Mouse (Mus musculus) embryonic fibroblast, embryonic 13.5 days (primary cell): ENCODE measurements around the gene Fam234b.

Experiments used
- CTCF ChIP-seq: IDR thresholded peaks from 2 replicates; pipeline ENCODE4 v1.5.1; 2011; ENCODE audit warnings: mild to moderate bottlenecking, control low read depth, low read length, moderate library complexity, borderline replicate concordance; ENCODE audit not compliant: insufficient read depth
- POLR2A ChIP-seq: IDR thresholded peaks from 2 replicates; pipeline ENCODE4 v1.6.1; 2011; ENCODE audit warnings: low read depth, mild to moderate bottlenecking, control low read depth, low read length, moderate library complexity

DNA sequence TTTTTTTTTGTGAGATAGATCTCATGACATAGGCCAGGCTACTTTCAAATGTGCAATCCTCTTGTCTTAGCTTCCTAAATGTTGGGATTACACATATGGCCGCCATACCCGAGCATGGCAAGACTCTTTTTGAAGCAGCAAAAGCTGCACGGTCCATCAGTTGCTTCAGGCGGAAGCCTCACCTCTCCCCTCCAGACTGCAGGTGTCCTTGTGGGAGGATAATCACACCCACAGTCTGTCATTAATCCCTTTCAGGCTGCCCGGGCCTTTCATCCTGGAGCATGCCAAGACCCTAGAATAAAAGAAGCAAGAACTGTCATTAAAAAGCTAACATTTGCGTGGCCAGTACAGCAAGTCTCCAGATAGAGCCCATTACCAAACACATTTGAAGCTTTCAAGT, 71.8 kb downstream of the Fam234b start:
- TF ChIP-seq CTCF (no peak), POLR2A (no peak)
